Mouse (Mus musculus): ENCODE results near the gene Cd7.

DNA sequence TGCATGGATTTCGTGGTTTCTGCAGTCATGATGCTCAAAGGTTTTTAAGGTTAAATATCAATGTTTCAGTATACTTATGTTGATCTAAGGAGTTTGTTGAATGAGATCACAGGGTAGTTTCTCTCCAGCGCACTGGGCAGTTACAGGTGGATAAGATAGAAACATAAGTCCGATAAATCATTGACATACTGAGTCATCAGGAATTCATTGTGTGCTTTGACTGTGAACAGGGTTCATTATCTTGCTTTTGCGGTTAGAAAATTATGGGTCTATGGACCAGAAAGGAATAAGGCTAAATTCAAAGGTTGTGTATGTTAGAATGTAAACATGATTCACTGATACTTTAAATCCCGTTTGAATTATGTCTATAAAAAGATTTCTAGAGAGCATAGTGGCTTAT is 46.0 kb upstream of the Cd7 start:
- TF ChIP-seq CTCF (IDR thresholded peaks at IDR 0.05) (no peak), EP300 (IDR thresholded peaks at IDR 0.05) (no peak)
